Mouse (Mus musculus): Measurements from ENCODE around the gene Fam13a. TPM values are rescaled to one million over a fixed set of nuclear protein-coding genes. Genes with fewer than 3 reads are reported as not detected.

The Fam13a gene
- polyA plus RNA-seq (2012; rRNA removed), result 7.3 and 8.7 TPM in 2 replicates

DNA sequence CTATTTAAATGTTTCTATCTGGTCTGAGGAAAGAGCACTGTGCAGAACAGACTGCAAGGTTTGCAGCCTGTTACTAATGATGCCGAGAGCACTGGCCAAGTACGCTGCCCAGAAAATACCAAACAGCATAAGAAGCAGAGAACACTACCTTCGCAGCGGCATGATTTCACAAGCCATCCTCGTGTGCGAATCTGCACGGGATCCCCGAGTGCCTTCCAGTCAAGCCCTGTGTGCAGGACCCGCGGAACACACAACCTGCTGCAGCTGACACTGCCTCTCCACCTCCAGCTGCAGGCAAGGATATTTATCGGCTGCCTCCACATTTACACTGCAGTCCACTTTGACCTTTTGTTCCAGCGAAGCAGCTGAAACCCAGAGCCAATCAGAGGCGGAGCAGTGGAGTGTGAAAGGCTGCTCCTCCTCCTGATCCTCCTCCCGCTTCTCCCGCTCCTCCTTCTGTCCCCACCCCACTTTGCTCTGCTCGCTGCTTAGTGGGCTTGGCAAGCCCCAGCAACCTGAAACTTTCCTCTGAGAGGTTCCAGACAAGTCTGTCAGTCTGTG lies at the start of gene Fam13a:
Gene Fam13a (minus strand): TSS at position 386 of the 561 bp plus-strand sequence.
- TF ChIP-seq CTCF (IDR thresholded peaks at IDR 0.05; ENCODE audit: extremely low read depth, insufficient read depth, low read length) (no peak), POLR2A (IDR thresholded peaks at IDR 0.05; ENCODE audit: extremely low read depth, insufficient read depth, low read length) (peak; percentile 77)
- H3K4me1 ChIP-seq (ENCODE audit: control insufficient read depth, insufficient read depth, low read length), result no peaks in the 10 kb centered on the region
- peak within 1 kb of the TSS; percentile 82 for H3K4me3 ChIP-seq (ENCODE audit: insufficient read depth, low read length)
- no peak within 1 kb of the TSS for H3K27ac ChIP-seq (ENCODE audit: insufficient read depth, low read length)

DNA sequence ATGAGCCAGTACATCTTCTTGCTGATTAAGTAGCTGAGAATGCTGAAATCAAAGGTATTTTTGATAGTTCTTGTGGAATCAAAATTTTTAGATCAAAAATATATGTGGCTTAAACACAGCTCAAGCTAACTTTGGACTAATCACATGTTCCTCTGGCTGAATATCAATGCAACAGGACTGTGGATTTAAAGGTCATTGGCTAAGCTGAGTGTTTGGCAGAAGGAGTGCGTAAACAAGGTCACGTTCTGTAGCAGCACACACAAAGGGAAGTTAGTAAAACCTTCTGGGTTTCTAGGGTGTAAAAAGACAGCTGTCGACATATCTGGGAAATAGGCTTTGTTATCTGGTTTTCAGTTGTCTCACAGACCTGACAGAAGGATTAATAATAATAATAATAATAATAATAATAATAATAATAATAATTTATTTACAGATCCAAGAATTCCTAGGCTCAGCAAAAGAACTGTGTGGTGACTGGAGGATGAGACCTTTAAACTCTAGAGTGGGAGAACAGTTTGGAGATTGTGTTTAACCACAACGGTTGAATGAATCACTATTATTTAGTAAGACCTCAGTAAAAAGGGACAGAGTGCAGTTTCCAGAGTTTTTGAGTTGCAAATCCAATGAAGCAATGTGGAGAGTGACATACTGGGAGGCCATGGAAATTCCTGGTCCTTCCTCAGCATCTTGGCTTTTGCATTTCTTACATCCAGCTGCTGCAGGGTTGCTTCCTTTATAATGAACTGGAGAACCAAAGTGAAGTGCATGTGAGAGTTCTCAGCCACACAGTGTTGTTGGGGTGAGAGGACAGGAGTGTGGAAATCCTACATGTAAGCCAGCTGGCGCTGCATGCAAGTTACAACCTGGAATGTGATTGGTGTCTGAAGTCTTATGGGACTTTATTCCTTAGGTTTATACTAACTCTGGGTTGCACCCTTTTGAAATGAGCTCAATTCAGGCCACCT lies 48.0 kb upstream of the Fam13a start:
- H3K4me3 ChIP-seq (ENCODE audit: insufficient read depth, low read length), result no peak overlapping the region
- no peak overlapping the region for H3K27ac ChIP-seq (ENCODE audit: insufficient read depth, low read length)
- TF ChIP-seq POLR2A (IDR thresholded peaks at IDR 0.05; ENCODE audit: extremely low read depth, insufficient read depth, low read length) (no peak), CTCF (IDR thresholded peaks at IDR 0.05; ENCODE audit: extremely low read depth, insufficient read depth, low read length) (no peak)
- no peaks in the 10 kb centered on the region for H3K4me1 ChIP-seq (ENCODE audit: control insufficient read depth, insufficient read depth, low read length)

DNA sequence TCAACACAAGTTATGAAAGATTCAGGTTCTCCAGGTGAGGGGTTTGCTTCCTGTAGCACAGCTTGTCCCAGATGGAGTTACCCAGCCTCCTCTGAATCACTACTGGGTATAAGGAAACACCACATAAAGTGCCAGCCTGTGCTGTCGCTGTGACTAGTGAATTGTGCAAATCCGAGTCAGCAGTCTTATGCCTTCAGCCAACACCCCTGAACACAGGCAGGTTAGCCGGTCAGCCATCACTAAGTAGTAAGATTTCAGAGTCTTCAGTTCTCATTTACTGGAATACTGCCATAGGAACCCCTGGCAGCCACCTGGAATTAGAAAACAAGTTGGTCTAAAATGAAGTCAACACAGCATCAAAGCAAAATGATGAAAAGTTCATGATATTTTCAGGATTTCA lies 47.3 kb upstream of the Fam13a start:
- Histone ChIP-seq H3K27ac (ENCODE audit: insufficient read depth, low read length) (no peak overlapping the region), H3K4me1 (ENCODE audit: control insufficient read depth, insufficient read depth, low read length) (no peaks in the 10 kb centered on the region)

DNA sequence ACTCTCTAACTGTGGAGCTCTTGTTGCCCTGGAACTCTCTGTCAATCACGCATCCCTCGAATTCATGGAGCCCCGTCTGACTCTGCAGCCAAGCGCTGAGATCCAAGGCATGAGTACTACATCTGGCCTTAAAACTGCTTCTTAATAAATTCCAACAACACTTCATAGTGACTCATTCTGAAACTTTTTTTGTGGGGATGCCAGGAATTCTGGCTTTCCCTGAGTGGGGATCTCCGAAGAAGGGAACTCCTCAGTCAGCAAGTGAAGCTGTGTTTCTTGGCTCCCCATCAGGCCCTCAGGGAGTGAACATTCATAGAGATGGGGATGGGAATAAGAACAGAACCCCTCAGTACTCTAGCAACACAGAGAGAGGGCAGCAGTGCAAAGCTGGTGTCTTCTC lies 43.8 kb upstream of the Fam13a start:
- Histone ChIP-seq H3K4me1 (ENCODE audit: control insufficient read depth, insufficient read depth, low read length) (no peaks in the 10 kb centered on the region), H3K4me3 (ENCODE audit: insufficient read depth, low read length) (no peak overlapping the region), H3K27ac (ENCODE audit: insufficient read depth, low read length) (no peak overlapping the region)
- no peak for TF ChIP-seq CTCF (IDR thresholded peaks at IDR 0.05; ENCODE audit: extremely low read depth, insufficient read depth, low read length)
- no peak for TF ChIP-seq POLR2A (IDR thresholded peaks at IDR 0.05; ENCODE audit: extremely low read depth, insufficient read depth, low read length)

More for the DNA sequence above, 47.3 kb upstream of the Fam13a start:
- TF ChIP-seq CTCF (IDR thresholded peaks at IDR 0.05; ENCODE audit: extremely low read depth, insufficient read depth, low read length) (no peak), POLR2A (IDR thresholded peaks at IDR 0.05; ENCODE audit: extremely low read depth, insufficient read depth, low read length) (no peak)
- no peak overlapping the region for H3K4me3 ChIP-seq (ENCODE audit: insufficient read depth, low read length)

DNA sequence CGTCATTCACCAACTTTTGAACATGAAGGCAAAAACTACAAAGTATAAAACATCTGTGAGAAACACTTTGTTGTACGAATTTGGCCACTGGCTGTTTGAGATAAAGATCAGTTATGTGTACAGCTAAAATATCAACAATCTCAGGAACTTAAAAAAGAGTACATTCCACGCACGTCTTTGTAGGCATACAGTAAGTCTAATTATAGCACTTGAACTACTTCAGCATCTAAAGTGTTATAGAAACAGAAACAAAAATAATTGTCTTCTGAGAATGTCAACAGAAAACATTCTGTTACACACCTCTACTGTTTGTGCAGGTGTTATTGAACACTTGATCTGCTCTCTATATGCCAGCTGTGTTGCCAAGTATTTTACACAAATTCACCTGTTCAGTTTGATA lies 40.1 kb upstream of the Fam13a start:
- TF ChIP-seq CTCF (IDR thresholded peaks at IDR 0.05; ENCODE audit: extremely low read depth, insufficient read depth, low read length) (no peak), POLR2A (IDR thresholded peaks at IDR 0.05; ENCODE audit: extremely low read depth, insufficient read depth, low read length) (no peak)
- H3K4me3 ChIP-seq (ENCODE audit: insufficient read depth, low read length), result no peak overlapping the region
- no peaks in the 10 kb centered on the region for H3K4me1 ChIP-seq (ENCODE audit: control insufficient read depth, insufficient read depth, low read length)
- no peak overlapping the region for H3K27ac ChIP-seq (ENCODE audit: insufficient read depth, low read length)

DNA sequence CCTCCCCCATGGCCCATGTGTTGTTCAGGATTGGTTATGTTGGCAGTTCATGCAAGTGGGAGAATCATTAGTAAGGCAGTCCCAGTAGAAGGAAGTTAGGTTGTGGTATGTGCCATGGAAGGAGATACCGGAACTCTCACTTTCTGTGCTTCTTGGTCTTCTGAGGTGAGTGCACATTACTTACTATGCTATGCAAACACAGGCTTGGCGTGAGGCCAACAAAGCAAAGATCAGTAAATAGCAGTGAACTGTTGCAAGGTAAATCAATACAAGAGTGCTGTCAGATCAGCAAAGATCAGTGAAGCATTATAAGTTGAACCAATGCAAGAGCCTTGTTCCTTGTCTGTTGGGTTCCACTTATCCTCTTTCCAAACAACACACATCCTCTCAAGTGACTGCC lies 28.9 kb upstream of the Fam13a start:
- Histone ChIP-seq H3K4me3 (ENCODE audit: insufficient read depth, low read length) (no peak overlapping the region), H3K27ac (ENCODE audit: insufficient read depth, low read length) (no peak overlapping the region), H3K4me1 (ENCODE audit: control insufficient read depth, insufficient read depth, low read length) (no peaks in the 10 kb centered on the region)
- no peak for TF ChIP-seq POLR2A (IDR thresholded peaks at IDR 0.05; ENCODE audit: extremely low read depth, insufficient read depth, low read length)

DNA sequence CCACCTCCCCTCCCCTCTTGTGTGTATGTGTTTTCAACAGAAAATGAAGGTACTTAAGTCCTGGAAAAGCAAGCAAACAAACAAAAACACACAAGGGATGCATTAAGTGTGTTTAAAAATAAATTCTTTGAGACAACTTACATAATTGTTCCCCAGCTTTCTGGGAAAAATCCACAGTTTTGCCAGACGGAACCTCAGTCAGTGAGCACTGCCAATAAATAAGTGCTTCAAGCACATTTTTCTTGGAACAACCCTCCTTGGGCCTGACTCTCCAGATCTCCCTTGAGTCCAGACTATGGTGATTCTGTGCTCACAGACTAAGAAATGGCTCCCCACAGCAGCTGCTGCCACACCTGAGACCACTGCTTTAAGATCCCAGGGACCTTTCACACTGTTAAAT lies 15.4 kb upstream of the Fam13a start:
- Histone ChIP-seq H3K4me3 (ENCODE audit: insufficient read depth, low read length) (no peak overlapping the region), H3K27ac (ENCODE audit: insufficient read depth, low read length) (no peak overlapping the region), H3K4me1 (ENCODE audit: control insufficient read depth, insufficient read depth, low read length) (no peaks in the 10 kb centered on the region)
- TF ChIP-seq CTCF (IDR thresholded peaks at IDR 0.05; ENCODE audit: extremely low read depth, insufficient read depth, low read length), result no peak

DNA sequence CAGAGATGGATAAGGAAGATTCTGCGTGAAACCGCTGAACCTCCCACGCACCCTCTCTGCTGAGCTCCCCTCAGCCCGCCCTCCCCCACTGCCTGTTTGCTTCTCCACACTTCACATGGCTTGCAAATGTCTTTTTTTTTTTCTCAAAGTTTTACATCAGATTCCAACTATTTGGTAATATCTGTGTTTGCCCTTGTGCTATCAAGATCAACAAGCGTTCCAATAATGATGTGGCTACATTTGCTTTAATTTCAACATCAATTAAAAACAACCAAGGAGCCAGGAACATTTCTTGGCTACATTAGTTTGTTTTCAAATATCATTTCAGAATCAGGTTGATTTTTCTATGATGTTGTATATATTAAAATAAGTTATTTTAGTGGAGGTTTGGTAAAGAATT lies 8.4 kb upstream of the Fam13a start:
- Histone ChIP-seq H3K4me1 (ENCODE audit: control insufficient read depth, insufficient read depth, low read length) (no peaks in the 10 kb centered on the region), H3K4me3 (ENCODE audit: insufficient read depth, low read length) (no peak overlapping the region), H3K27ac (ENCODE audit: insufficient read depth, low read length) (no peak overlapping the region)
- no peak for TF ChIP-seq CTCF (IDR thresholded peaks at IDR 0.05; ENCODE audit: extremely low read depth, insufficient read depth, low read length)
- TF ChIP-seq POLR2A (IDR thresholded peaks at IDR 0.05; ENCODE audit: extremely low read depth, insufficient read depth, low read length), result no peak

DNA sequence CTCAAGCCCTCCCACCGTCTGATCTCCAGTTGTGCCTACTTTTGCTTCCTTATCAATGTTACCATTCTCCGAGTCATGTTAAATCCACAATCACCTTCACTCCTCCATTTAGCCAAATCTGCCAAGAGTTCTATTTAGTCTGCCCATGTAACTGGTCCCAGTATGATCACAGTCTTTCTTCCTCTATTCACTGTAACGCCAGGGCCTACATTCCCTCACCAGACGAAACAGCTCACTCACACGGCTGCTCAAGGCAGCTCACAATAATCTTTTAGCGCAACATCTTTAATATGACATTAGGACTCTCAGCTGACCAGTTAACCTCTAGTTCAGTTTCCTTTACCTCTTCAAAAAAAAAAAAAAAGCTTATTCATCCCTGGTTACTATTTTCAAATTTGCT lies 7.2 kb upstream of the Fam13a start:
- no peak for TF ChIP-seq CTCF (IDR thresholded peaks at IDR 0.05; ENCODE audit: extremely low read depth, insufficient read depth, low read length)
- TF ChIP-seq POLR2A (IDR thresholded peaks at IDR 0.05; ENCODE audit: extremely low read depth, insufficient read depth, low read length), result no peak
- no peak overlapping the region for H3K4me3 ChIP-seq (ENCODE audit: insufficient read depth, low read length)
- no peak overlapping the region for H3K27ac ChIP-seq (ENCODE audit: insufficient read depth, low read length)
- H3K4me1 ChIP-seq (ENCODE audit: control insufficient read depth, insufficient read depth, low read length), result no peaks in the 10 kb centered on the region

DNA sequence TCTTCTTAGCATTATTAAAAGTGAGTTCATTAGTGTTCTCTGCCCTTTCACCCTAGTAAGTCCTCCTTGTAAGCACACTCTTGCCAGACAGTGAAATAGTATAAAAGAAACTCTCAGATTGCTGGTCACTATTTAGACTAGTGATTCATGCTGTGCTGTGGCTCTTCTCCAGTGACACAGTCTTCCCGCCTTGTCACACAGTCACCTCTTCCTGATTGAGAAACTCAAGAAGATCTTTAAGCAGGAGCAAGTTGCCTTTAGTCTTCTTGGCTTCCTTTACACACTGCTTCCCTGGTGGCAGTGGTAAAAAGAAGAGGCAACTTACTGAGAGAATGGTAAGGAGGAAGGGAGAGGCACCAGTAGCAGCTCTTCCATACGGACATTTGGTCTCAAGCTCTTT lies 6.3 kb upstream of the Fam13a start:
- H3K4me1 ChIP-seq (ENCODE audit: control insufficient read depth, insufficient read depth, low read length), result no peaks in the 10 kb centered on the region
- TF ChIP-seq CTCF (IDR thresholded peaks at IDR 0.05; ENCODE audit: extremely low read depth, insufficient read depth, low read length) (no peak), POLR2A (IDR thresholded peaks at IDR 0.05; ENCODE audit: extremely low read depth, insufficient read depth, low read length) (no peak)
- no peak overlapping the region for H3K27ac ChIP-seq (ENCODE audit: insufficient read depth, low read length)
- H3K4me3 ChIP-seq (ENCODE audit: insufficient read depth, low read length), result no peak overlapping the region
